Mouse (Mus musculus): ENCODE results near the gene Itgb1bp1. TPM values are rescaled to one million over a fixed set of nuclear protein-coding genes. Genes with fewer than 3 reads are reported as not detected.

The Itgb1bp1 gene
- total RNA-seq, 2 experiments from 2014 or later: 20.4 to 30.4 TPM

GRCm38 (mm10) chr12:21263256-21263655 lies 22.8 kb downstream of the Itgb1bp1 start:
- ATAC-seq (replicated peaks; ENCODE audit: low FRiP score, low TSS enrichment, poor library complexity, severe bottlenecking): no peak

DNA sequence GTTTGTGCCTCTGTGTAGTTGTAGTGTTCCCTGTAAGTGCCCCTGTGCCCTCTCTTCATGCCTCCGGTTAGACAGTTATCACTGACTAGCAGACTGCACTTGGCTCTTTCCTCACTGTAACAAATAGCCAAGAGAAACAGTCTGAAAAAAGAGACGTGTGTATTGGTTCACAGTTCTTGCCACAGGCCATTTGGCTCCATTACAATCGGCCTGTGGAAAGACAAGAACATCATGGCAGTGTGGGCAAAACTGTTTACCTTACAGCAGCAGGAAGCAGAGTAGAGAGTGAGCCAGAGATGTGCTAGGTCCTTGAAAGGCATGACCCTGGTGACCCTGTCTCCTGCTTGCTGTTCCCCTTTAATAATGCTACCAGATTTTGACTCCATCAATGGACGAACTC lies 24.6 kb downstream of the Itgb1bp1 start:
- ATAC-seq (replicated peaks; ENCODE audit: low FRiP score, low TSS enrichment, poor library complexity, severe bottlenecking): no peak

- peak; percentile 88 for ATAC-seq (replicated peaks; ENCODE audit: low FRiP score, low TSS enrichment, poor library complexity, severe bottlenecking)
These were observed 25.4 kb downstream of the Itgb1bp1 start for GRCm38 (mm10) chr12:21260494-21261256.

- no peak for ATAC-seq (replicated peaks; ENCODE audit: low FRiP score, low TSS enrichment, poor library complexity, severe bottlenecking)
These were observed 38.2 kb downstream of the Itgb1bp1 start for GRCm38 (mm10) chr12:21247711-21248392.

DNA sequence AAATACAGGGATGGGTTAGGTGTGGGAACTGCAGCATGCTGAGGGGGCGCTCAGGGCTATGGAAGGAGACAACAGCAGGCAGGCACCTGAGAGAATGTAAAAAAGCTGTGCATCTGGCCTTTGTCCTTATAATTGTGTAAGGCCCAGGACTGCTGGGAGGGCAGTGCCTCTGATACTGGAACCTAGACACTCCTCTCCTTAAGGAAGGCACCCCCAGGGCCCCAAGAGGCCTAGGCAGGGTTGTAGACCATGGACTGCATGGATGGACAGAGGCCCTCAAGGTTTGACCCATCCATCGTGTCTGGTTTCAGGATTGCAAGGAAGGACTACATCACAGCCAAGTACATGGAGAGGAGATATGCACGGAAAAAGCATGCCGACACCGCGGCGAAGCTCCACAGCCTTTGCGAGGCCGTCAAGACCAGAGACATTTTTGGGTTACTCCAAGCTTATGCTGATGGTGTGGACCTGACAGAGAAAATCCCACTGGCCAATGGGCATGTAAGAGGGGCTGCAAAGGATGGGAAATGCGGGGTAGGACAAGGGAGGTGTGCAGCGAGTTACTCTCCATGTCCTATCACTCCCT lies 41.6 kb downstream of the Itgb1bp1 start:
- ATAC-seq (replicated peaks; ENCODE audit: low FRiP score, low TSS enrichment, poor library complexity, severe bottlenecking): no peak

GRCm38 (mm10) chr12:21241965-21242364 lies 44.1 kb downstream of the Itgb1bp1 start:
- ATAC-seq (replicated peaks; ENCODE audit: low FRiP score, low TSS enrichment, poor library complexity, severe bottlenecking): no peak

DNA sequence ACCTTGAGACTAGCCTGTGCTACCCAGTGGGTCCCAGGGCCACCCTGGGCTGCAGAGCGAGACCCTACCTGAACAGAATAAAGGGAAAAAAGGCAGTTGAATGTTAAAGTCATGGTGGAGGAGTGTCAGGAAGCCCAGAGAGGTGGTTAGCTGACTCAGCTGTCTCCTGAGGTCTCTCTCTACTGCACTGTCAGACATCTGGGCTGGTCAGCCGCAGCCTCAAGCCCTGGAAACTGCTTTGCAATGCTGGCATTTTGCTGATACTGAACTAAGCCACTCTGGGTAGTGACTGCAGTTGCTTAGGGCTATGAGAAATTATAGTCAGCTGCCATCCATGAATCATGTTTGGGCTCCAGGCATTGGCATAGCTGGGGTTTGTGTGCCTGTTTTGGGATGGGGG lies 51.5 kb downstream of the Itgb1bp1 start:
- peak; percentile 68 for ATAC-seq (replicated peaks; ENCODE audit: low FRiP score, low TSS enrichment, poor library complexity, severe bottlenecking)

GRCm38 (mm10) chr12:21233727-21234126 lies 52.4 kb downstream of the Itgb1bp1 start:
- no peak for ATAC-seq (replicated peaks; ENCODE audit: low FRiP score, low TSS enrichment, poor library complexity, severe bottlenecking)

DNA sequence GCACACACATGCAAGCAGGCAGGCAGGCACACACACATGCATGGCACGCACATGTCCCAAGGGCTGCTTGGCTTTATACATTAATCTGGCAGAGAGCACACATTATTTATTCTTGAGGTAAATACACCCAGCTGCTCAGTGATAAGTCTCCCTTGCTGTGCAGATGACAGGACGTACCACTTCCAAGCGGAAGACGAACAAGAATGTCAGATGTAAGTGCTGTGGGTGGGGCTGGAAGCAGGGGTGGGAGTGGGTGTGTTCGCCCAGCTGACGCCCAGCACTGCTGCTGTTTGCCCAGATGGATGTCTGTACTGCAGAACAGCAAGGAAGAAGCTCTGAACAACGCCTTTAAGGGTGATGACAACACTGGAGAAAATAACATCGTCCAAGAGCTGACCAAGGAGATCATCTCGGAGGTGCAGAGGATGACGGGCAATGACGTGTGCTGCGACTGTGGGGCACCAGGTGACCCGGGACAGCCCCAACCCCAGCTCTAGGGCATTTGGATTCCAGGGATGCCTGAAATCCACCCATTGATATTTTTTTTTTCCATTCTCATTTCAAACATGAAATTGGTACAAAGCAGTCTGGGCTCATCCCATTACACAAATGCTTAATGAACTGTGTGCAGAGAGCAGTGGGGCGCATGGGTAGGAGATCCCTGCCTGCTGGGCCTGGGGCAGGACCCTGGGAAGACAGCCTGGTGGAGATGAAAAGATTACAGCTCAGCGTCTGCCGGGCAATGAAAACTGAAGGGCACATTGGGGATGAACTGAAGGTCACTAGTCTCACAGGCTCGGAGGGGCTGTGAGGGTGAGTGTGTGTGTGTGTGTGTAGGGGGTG lies 56.8 kb downstream of the Itgb1bp1 start:
- ATAC-seq (replicated peaks; ENCODE audit: low FRiP score, low TSS enrichment, poor library complexity, severe bottlenecking): peak; percentile 73

DNA sequence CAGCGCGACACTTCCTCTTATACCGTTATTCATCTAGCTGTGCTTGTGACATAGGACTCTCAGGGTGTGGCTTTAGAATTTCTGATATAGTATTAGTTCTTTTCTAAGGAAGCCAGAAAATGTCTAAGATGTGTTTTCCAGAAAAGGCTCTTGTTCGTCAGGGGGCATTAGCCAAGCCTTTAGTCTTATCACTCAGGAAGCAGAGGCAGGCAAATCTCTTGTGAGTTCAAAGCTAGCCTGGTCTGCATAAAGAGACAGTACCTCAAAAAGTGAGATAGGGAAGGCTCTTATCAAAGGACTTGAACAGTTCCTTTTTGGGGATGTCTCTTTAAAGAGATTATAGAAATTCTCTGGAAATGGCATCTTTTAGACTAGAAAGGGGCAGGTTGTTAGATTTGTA lies 57.4 kb downstream of the Itgb1bp1 start:
- peak; percentile 18; the same call in 1 of the 2 replicates for ATAC-seq (replicated peaks; ENCODE audit: low FRiP score, low TSS enrichment, poor library complexity, severe bottlenecking)

DNA sequence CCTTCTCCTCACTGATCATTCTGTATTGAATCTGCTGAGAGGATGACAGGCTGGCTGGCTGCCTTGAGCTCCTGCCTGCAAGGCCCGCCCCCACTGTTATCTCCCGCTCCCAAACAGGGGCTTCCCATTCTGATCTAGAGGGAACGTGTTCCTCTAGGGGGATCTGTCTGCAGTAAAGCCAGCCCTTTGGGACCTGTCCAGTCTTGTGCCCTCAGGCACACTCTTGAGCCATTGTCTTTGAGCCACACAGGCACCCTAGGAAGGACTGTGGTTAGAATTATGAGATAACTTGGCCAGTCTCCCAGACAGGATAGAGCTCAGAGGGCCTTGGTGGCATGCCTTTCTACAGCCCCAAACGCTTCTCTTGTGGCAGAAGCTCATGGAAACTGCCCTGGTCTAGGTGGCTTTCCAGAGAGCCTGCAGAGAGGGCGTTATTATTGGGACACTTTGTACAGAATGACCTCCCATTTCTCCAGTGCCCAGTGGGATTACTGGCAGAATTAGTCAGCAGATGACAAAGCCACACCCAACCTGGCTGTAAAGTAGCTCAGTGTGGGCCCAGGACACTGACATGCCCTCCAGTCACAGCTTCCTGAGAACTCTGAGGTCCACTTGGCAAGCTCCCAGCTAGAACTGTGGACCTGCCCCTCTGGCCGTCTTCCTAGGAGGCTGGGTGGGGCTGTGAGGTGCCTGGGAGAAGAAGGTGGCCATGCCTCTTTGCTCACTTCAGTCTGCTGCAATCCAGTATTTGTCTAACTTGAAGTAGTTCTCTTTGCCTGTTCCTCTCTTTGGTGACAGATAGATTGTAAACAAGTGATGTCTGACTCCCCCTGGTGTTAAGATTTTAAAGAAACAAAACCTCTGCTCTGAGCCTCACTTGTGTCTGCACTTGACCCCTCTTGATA lies 58.8 kb downstream of the Itgb1bp1 start:
- ATAC-seq (replicated peaks; ENCODE audit: low FRiP score, low TSS enrichment, poor library complexity, severe bottlenecking): peak; percentile 76

GRCm38 (mm10) chr12:21226316-21226715 lies 59.8 kb downstream of the Itgb1bp1 start:
- ATAC-seq (replicated peaks; ENCODE audit: low FRiP score, low TSS enrichment, poor library complexity, severe bottlenecking): no peak

- ATAC-seq (replicated peaks; ENCODE audit: low FRiP score, low TSS enrichment, poor library complexity, severe bottlenecking): no peak
These were observed 60.7 kb downstream of the Itgb1bp1 start for GRCm38 (mm10) chr12:21225358-21225757.

- ATAC-seq (replicated peaks; ENCODE audit: low FRiP score, low TSS enrichment, poor library complexity, severe bottlenecking): no peak
These were observed 62.2 kb downstream of the Itgb1bp1 start for GRCm38 (mm10) chr12:21223923-21224322.

DNA sequence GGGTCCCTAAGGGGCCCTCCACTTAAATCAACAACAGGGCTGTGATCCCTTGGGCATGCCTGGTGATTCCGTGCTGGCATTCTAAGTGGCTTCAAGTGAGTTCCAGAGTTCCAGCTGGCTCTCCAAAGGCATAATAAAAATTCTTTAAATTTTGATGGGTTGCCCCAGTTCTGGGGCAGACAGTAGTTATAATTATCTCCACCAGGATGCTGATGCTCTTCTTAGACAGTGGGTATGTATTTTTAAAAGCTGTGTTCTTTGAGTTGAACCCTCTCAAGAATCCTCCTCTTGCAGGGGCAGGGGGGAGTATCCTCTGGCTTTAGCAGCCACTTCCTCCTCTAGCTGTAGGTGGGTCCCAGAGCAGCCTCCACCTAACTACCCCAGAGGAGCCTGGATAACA lies 65.5 kb downstream of the Itgb1bp1 start:
- ATAC-seq (replicated peaks; ENCODE audit: low FRiP score, low TSS enrichment, poor library complexity, severe bottlenecking): no peak

GRCm38 (mm10) chr12:21217776-21218444 lies 68.2 kb downstream of the Itgb1bp1 start:
- peak; percentile 31; the same call in 1 of the 2 replicates for ATAC-seq (replicated peaks; ENCODE audit: low FRiP score, low TSS enrichment, poor library complexity, severe bottlenecking)

- ATAC-seq (replicated peaks; ENCODE audit: low FRiP score, low TSS enrichment, poor library complexity, severe bottlenecking): no peak
These were observed 71.4 kb downstream of the Itgb1bp1 start for GRCm38 (mm10) chr12:21214551-21215165.

- ATAC-seq (replicated peaks; ENCODE audit: low FRiP score, low TSS enrichment, poor library complexity, severe bottlenecking): no peak
These were observed 73.2 kb downstream of the Itgb1bp1 start for GRCm38 (mm10) chr12:21212876-21213275.
